Mouse (Mus musculus): ENCODE measurements around the gene Hyal3. TPM values are rescaled to one million over a fixed set of nuclear protein-coding genes. Genes with fewer than 3 reads are reported as not detected.

Hyal3 gene
- total RNA-seq (2023) = 1 to 10 TPM in 1 of 2 experiments, under 1 TPM in 1; 0.50 to 1.4 TPM

DNA sequence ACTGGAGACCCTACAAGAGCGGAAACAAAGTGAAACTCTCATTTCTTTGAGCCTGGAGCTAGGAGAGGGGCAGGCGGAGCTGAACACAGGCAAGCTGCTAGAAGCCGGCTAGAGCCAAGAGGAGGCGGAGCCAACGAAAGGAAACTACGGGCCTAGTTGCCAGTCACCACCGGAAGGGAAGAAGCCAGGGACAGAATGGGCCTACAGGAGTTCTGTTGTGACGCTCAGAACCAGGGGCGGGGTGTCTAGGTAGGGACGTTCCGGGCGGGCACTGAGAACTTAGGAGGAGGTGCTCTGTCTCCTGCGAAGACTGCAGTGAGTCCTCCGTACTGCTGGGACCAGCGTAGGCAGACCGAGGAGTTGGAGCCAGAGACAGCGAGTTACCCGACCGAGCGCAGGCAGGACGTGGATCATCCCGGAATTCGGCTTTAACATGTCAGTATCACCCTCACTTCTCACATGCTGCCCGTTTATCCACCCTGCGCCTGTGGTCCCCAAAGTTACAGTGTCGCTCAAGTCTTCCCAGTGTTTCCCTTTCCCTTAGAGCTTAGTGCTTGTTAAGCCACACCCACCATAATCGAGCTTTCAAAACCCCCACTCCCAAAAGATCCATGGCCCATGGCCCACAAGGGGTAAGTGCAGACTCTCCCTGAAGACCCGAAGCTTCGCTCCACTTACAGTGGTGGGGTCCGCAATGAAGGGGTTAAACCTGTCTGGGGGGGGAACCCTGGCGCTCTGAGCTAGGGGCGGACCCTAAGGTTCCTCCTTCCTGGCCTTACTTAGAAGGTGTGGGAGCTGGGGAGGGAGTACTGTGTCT lies at the start of gene Hyal3:
Gene Hyal3, plus strand, starts transcription at position 318 of the 817 bp plus-strand sequence.

GRCm38 (mm10) chr9:107533791-107534407 lies 46.7 kb upstream of the Hyal3 start, which contains the start of gene Tmem115:
TSS of gene Tmem115 (plus strand) at chr9:107533945.

DNA sequence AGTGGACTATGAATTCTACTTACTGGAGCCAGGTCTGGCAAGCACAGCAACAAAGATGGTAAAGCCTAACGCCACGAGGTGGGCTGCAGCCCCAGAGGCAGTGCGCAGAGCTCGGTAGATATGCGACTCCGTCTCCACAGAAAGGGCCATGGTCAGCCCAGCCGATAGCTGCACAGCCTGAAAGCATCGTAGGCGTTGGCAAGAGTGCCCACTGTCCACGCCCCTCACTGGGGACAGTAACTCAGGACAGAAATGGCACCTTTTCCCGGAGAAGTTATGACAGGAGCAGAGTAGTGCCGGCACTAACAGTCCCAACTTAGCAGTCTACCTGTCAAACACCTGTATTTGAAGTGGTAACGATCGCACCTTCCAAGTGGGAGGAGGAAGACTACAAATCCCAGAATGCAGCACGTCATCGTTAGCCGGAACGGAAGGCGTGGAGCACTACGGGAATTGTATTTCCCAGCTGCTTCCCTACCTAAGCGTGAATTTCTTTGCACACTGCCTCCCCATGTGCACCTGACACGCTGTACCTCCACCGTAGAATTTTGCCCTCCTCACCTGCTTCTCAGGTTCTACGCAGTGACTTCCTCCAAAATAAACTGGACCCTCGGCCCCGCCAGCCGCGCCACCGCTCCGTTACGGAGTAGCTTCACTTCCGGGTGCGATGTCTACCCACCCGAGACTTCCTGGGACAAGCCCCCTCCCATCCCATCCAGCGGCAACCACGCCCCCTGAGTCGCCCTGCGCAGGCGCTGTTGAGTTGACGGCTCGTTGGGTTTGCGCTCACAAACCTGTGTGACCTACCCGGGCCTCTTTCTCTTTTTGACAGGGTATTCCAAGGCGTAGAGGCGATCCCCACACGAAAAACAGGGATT lies 38.9 kb upstream of the Hyal3 start, which contains the start of the genes Cyb561d2 and Nprl2:
Gene Cyb561d2, minus strand, starts transcription at position 720 of the 878 bp plus-strand sequence.
Gene Nprl2, plus strand, starts transcription at position 753 of the 878 bp plus-strand sequence.

DNA sequence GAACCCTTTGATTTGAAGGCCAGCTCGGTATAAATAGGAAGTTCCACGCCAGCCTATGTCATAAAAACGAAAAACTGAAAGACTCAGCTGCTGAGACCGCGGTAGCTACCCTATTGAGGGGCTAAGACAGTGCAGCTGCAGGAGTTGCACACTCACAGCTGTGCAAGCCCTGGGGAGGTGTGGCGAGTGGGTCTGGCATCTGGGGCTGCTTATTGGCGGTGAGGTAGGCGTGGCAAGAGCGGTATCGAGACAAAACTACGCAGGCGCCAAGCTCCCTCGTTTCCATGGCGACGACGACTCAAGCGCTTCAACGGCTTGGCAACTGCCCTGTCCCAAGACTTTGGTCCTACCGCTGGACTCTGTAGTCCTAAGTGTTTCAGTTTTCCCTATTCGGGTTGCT lies 33.6 kb upstream of the Hyal3 start, which contains the start of gene Zmynd10:
Gene Zmynd10, plus strand, starts transcription at position 273 of the 400 bp plus-strand sequence.

GRCm38 (mm10) chr9:107551117-107551889 lies 29.3 kb upstream of the Hyal3 start, which contains the start of gene Rassf1:
TSS of gene Rassf1 (plus strand) at chr9:107551555.

DNA sequence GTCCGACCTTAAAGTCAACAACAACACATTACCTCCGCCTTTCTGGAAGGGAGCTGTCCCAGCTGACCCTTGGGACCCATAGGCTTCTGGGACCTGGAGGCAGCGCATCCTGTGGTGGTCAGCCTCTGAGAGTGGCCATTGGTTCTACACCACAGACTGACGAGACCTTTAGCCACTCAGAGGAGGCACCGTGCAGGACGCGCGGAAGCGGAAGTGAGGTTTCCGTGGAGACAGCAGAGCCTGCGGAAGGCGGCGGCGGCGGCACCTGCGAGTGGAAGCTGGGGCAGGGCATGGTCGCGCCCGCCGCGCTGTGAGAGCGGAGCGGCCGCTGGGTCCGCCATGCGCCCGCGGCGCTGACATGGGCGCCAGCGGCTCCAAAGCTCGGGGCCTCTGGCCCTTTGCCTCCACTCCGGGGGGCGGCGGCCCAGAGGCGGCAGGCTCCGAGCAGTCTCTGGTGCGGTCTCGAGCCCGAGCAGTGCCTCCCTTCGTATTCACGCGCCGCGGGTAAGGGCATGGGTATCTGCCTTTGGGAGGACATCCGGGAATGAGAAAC lies 17.5 kb upstream of the Hyal3 start, which contains the start of gene Tusc2:
Gene Tusc2, plus strand, starts transcription at position 227 of the 553 bp plus-strand sequence.

GRCm38 (mm10) chr9:107567702-107568319 lies 12.8 kb upstream of the Hyal3 start, which contains the start of gene Hyal2:
TSS of gene Hyal2 (plus strand) at chr9:107567945.

DNA sequence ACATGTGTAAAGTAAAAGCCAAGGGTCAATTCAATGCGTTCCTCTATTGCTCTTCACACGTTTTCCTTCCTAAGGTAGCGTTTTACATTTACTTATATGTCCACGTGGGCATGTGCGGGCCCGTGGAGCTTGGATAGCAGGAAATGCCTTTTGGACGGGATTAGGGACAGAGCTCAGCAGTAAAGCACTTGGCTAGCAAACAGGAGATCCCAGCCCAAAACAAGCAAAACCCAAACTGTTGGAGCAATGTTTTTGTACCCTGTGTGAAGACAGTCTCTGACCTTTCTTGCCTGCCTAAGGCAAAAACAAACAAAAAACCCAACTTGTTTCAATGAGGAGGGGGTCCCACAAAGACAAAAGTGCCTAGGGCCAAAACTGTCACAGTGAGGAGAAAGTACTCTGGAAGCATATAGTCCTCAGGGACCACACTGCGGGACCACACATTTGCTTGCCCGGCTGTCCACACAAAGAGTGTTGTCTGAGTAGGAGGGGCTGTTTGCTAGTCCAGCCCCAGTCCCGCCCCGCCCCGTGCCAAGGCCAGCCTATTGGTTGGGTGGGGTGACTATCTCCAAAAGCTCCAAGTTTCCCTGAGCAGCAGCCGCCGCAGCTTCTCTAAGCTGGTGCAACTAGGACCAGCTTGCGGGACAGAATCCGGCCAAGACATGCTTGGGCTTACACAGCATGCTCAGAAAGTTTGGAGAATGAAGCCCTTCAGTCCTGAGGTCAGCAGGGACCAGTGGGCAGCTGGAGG lies 4.1 kb upstream of the Hyal3 start, which contains the start of gene Hyal1:
Gene Hyal1, plus strand, starts transcription at position 571 of the 751 bp plus-strand sequence.

DNA sequence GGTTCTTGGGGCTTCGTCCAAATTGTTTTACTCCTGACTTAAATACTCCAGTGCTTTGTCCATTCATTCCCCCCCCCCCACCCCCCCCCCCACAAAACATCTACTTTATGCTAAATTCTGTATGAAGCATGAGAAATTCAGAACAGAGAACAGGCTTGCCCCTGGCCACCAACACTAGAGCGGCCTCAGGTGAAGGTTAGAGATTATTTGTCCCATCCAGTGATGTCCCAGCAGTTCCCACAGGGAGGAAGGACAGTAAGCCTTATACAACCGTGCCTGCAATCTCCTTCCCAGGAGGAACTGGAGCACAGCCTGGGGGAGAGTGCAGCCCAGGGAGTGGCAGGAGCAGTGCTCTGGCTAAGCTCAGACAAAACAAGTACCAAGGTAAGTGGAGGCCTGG lies 2.0 kb upstream of the Hyal3 start, which contains the start of gene Naa80:
Gene Naa80, plus strand, starts transcription at position 301 of the 400 bp plus-strand sequence.

GRCm38 (mm10) chr9:107586974-107587832 lies 6.6 kb downstream of the Hyal3 start, which contains the start of gene Ifrd2:
TSS of gene Ifrd2 (plus strand) at chr9:107587642.

GRCm38 (mm10) chr9:107608741-107609432 lies 28.3 kb downstream of the Hyal3 start, which contains the start of gene Sema3b:
TSS of gene Sema3b (minus strand) at chr9:107609229.

GRCm38 (mm10) chr9:107635279-107636028 lies 54.8 kb downstream of the Hyal3 start, which contains the start of gene Gnai2:
TSS of gene Gnai2 (minus strand) at chr9:107635367.

Other genes starting within 250 kb of the Hyal3 start
- gene Hemk1, start 242.5 kb upstream of the Hyal3 start, total RNA-seq (2023) = 1 to 10 TPM; 3.8 to 8.3 TPM
- not detected for gene 6430571L13Rik, start 240.2 kb upstream of the Hyal3 start, total RNA-seq (2023)
- not detected for gene Cacna2d2, start 181.2 kb upstream of the Hyal3 start, total RNA-seq (2023)
- gene Tmem115, start 46.9 kb upstream of the Hyal3 start, total RNA-seq (2023) = 10 to 100 TPM; 22.2 to 24.0 TPM
- gene Cyb561d2, start 38.6 kb upstream of the Hyal3 start, total RNA-seq (2023) = 1 to 10 TPM; 8.4 to 9.2 TPM
- gene Nprl2, start 38.6 kb upstream of the Hyal3 start, total RNA-seq (2023) = 10 to 100 TPM; 12.0 to 15.1 TPM
- not detected for gene Zmynd10, start 33.5 kb upstream of the Hyal3 start, total RNA-seq (2023)
- 100 to 1,000 TPM; 122 to 127 TPM for gene Rassf1, start 29.3 kb upstream of the Hyal3 start, total RNA-seq (2023)
- gene Tusc2, start 17.6 kb upstream of the Hyal3 start, total RNA-seq (2023) = 10 to 100 TPM; 16.1 to 17.9 TPM
- gene Hyal2, start 12.9 kb upstream of the Hyal3 start, total RNA-seq (2023) = 1 to 10 TPM; 3.8 to 6.2 TPM
- gene Hyal1, start 3.9 kb upstream of the Hyal3 start, total RNA-seq (2023) = 1 to 10 TPM; 2.4 to 3.7 TPM
- 10 to 100 TPM; 10.3 to 14.2 TPM for gene Naa80, start 1.9 kb upstream of the Hyal3 start, total RNA-seq (2023)
- 10 to 100 TPM; 14.7 to 15.1 TPM for gene Ifrd2, start 6.8 kb downstream of the Hyal3 start, total RNA-seq (2023)
- not detected for gene Sema3b, start 28.4 kb downstream of the Hyal3 start, total RNA-seq (2023)
- gene Gnai2, start 54.5 kb downstream of the Hyal3 start, total RNA-seq (2023) = 100 to 1,000 TPM; 852 to 878 TPM
- gene Slc38a3, start 88.7 kb downstream of the Hyal3 start, total RNA-seq (2023) = not detected
- gene Gnat1, start 98.9 kb downstream of the Hyal3 start, total RNA-seq (2023) = not detected
- not detected for gene Sema3f, start 129.7 kb downstream of the Hyal3 start, total RNA-seq (2023)
- gene Rbm5, start 190.2 kb downstream of the Hyal3 start, total RNA-seq (2023) = 100 to 1,000 TPM; 190 to 208 TPM